Mouse (Mus musculus): ENCODE measurements around the gene Rpap3.

DNA sequence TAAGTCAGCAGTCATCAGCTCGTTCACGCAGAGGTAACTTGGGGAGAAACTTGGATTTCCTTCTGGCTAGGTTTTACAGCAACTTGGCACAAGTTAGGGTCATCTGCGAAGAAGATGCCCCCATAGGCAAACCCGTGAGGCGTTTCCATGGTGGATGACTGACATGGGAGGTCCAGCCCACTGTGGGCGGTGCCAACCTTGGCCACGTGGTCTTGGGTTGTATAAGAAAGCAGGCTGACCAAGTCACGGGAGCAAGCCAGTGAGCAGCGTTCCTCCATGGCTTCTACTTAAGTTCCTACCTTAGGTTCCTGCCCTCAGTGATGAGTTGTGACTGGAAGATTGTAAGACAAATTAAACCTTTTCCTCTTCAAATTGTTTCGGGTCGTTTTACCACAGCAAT is 26.4 kb upstream of the Rpap3 start:
- TF ChIP-seq CTCF (conservative IDR thresholded peaks at IDR 0.05; ENCODE audit: insufficient read depth, insufficient read length, low read depth, low read length) (no peak), POLR2A (IDR thresholded peaks at IDR 0.05; ENCODE audit: low read depth, low read length) (no peak)

Data from kidney, adult 2 months (tissue).